Mouse (Mus musculus) heart, postnatal 0 days (tissue): ENCODE measurements around the gene Pdcd7.

Experiments
- CTCF ChIP-seq: IDR thresholded peaks from 2 replicates; pipeline ENCODE4 v1.5.1; 2016; ENCODE audit warnings: antibody characterized with exemption, control low read depth, low read depth
- EP300 ChIP-seq: IDR thresholded peaks from 2 replicates; pipeline ENCODE4 v1.6.1; 2016; ENCODE audit warnings: antibody characterized with exemption, low read depth

- TF ChIP-seq CTCF (no peak), EP300 (no peak)
Measured at GRCm38 (mm10) chr9:65327371-65327770, 18.5 kb upstream of the Pdcd7 start.
